Mouse (Mus musculus): ENCODE measurements around the gene Vwa8. TPM values are rescaled to one million over a fixed set of nuclear protein-coding genes. Genes with fewer than 3 reads are reported as not detected.

Gene Vwa8
- polyA plus RNA-seq, 1 experiment from 2014 or later: 13.3 TPM

- Histone ChIP-seq H3K4me3 (ENCODE audit: low read depth, low read length) (no peak overlapping the region), H3K4me2 (ENCODE audit: low read length) (no peak overlapping the region), H3K9ac (ENCODE audit: low read length) (no peak overlapping the region), H3K36me3 (ENCODE audit: control insufficient read depth, insufficient read depth, low read length) (no peaks in the 10 kb centered on the region), H3K9me3 (ENCODE audit: control insufficient read depth, low read length) (no peaks in the 10 kb centered on the region), H3K27ac (ENCODE audit: low read depth) (no peak overlapping the region), H3K4me1 (replicated peaks; ENCODE audit: control insufficient read depth, insufficient read depth, low read length) (no peaks in the 10 kb centered on the region), H3K27me3 (replicated peaks; ENCODE audit: control insufficient read depth, insufficient read depth, low read length) (no peaks in the 10 kb centered on the region)
- DNase-seq (ENCODE audit: low spot score) (no peak), ATAC-seq (replicated peaks; ENCODE audit: low FRiP score, low TSS enrichment, low read depth) (no peak)
- WGBS: 93% methylated on average over 1 of the region's 1 CpGs
Observed at GRCm38 (mm10) chr14:78895496-78895895, 46.6 kb downstream of the Vwa8 start.

- no peak overlapping the region for H3K4me3 ChIP-seq (ENCODE audit: low read depth, low read length)
- no peak overlapping the region for H3K4me2 ChIP-seq (ENCODE audit: low read length)
- H3K9ac ChIP-seq (ENCODE audit: low read length): no peak overlapping the region
- 92% methylated on average over 5 of the region's 5 CpGs for WGBS
- no peaks in the 10 kb centered on the region for H3K9me3 ChIP-seq (ENCODE audit: control insufficient read depth, low read length)
- H3K36me3 ChIP-seq (ENCODE audit: control insufficient read depth, insufficient read depth, low read length): no peaks in the 10 kb centered on the region
- no peaks in the 10 kb centered on the region for H3K27me3 ChIP-seq (replicated peaks; ENCODE audit: control insufficient read depth, insufficient read depth, low read length)
- ATAC-seq (replicated peaks; ENCODE audit: low FRiP score, low TSS enrichment, low read depth): no peak
- H3K27ac ChIP-seq (ENCODE audit: low read depth): no peak overlapping the region
- peaks cover 5% of the 10 kb centered on the region; the same call in 1 of the 2 replicates for H3K4me1 ChIP-seq (replicated peaks; ENCODE audit: control insufficient read depth, insufficient read depth, low read length)
- DNase-seq (ENCODE audit: low spot score): no peak
Observed at GRCm38 (mm10) chr14:78896252-78896651, 47.4 kb downstream of the Vwa8 start.

- H3K4me3 ChIP-seq (ENCODE audit: low read depth, low read length): no peak overlapping the region
- no peak for DNase-seq (ENCODE audit: low spot score)
- peaks cover 5% of the 10 kb centered on the region; the same call in 1 of the 2 replicates for H3K4me1 ChIP-seq (replicated peaks; ENCODE audit: control insufficient read depth, insufficient read depth, low read length)
- H3K27ac ChIP-seq (ENCODE audit: low read depth): no peak overlapping the region
- no peaks in the 10 kb centered on the region for H3K9me3 ChIP-seq (ENCODE audit: control insufficient read depth, low read length)
- no peak overlapping the region for H3K4me2 ChIP-seq (ENCODE audit: low read length)
- no peak overlapping the region for H3K9ac ChIP-seq (ENCODE audit: low read length)
- no peaks in the 10 kb centered on the region for H3K36me3 ChIP-seq (ENCODE audit: control insufficient read depth, insufficient read depth, low read length)
- H3K27me3 ChIP-seq (replicated peaks; ENCODE audit: control insufficient read depth, insufficient read depth, low read length): no peaks in the 10 kb centered on the region
- WGBS: 21% methylated on average over 2 of the region's 2 CpGs
- ATAC-seq (replicated peaks; ENCODE audit: low FRiP score, low TSS enrichment, low read depth): peak; percentile 72; the same call in 1 of the 2 replicates
Observed at GRCm38 (mm10) chr14:78900770-78901169, 51.9 kb downstream of the Vwa8 start.

GRCm38 (mm10) chr14:78908205-78908863 lies 59.5 kb downstream of the Vwa8 start:
- ATAC-seq (replicated peaks; ENCODE audit: low FRiP score, low TSS enrichment, low read depth) (no peak), DNase-seq (ENCODE audit: low spot score) (no peak)
- Histone ChIP-seq H3K27ac (ENCODE audit: low read depth) (no peak overlapping the region), H3K4me3 (ENCODE audit: low read depth, low read length) (no peak overlapping the region), H3K9ac (ENCODE audit: low read length) (no peak overlapping the region), H3K36me3 (ENCODE audit: control insufficient read depth, insufficient read depth, low read length) (peaks cover 4% of the 10 kb centered on the region; the same call in 1 of the 2 replicates), H3K9me3 (ENCODE audit: control insufficient read depth, low read length) (no peaks in the 10 kb centered on the region), H3K4me1 (replicated peaks; ENCODE audit: control insufficient read depth, insufficient read depth, low read length) (no peaks in the 10 kb centered on the region), H3K4me2 (ENCODE audit: low read length) (no peak overlapping the region), H3K27me3 (replicated peaks; ENCODE audit: control insufficient read depth, insufficient read depth, low read length) (no peaks in the 10 kb centered on the region)
- 86% methylated on average over 10 of the region's 10 CpGs for WGBS

GRCm38 (mm10) chr14:78912076-78912475 lies 63.2 kb downstream of the Vwa8 start:
- peaks cover 4% of the 10 kb centered on the region; the same call in 1 of the 2 replicates for H3K36me3 ChIP-seq (ENCODE audit: control insufficient read depth, insufficient read depth, low read length)
- H3K4me2 ChIP-seq (ENCODE audit: low read length): no peak overlapping the region
- no peaks in the 10 kb centered on the region for H3K9me3 ChIP-seq (ENCODE audit: control insufficient read depth, low read length)
- 64% methylated on average over 10 of the region's 10 CpGs for WGBS
- H3K4me1 ChIP-seq (replicated peaks; ENCODE audit: control insufficient read depth, insufficient read depth, low read length): no peaks in the 10 kb centered on the region
- H3K9ac ChIP-seq (ENCODE audit: low read length): no peak overlapping the region
- ATAC-seq (replicated peaks; ENCODE audit: low FRiP score, low TSS enrichment, low read depth) (no peak), DNase-seq (ENCODE audit: low spot score) (no peak)
- H3K27me3 ChIP-seq (replicated peaks; ENCODE audit: control insufficient read depth, insufficient read depth, low read length): no peaks in the 10 kb centered on the region
- no peak overlapping the region for H3K4me3 ChIP-seq (ENCODE audit: low read depth, low read length)
- no peak overlapping the region for H3K27ac ChIP-seq (ENCODE audit: low read depth)

- no peak overlapping the region for H3K27ac ChIP-seq (ENCODE audit: low read depth)
- no peak for DNase-seq (ENCODE audit: low spot score)
- no peak overlapping the region for H3K4me3 ChIP-seq (ENCODE audit: low read depth, low read length)
- no peaks in the 10 kb centered on the region for H3K9me3 ChIP-seq (ENCODE audit: control insufficient read depth, low read length)
- no peak overlapping the region for H3K9ac ChIP-seq (ENCODE audit: low read length)
- H3K4me1 ChIP-seq (replicated peaks; ENCODE audit: control insufficient read depth, insufficient read depth, low read length): no peaks in the 10 kb centered on the region
- WGBS: 90% methylated on average over 8 of the region's 8 CpGs
- H3K27me3 ChIP-seq (replicated peaks; ENCODE audit: control insufficient read depth, insufficient read depth, low read length): no peaks in the 10 kb centered on the region
- H3K36me3 ChIP-seq (ENCODE audit: control insufficient read depth, insufficient read depth, low read length): peaks cover 4% of the 10 kb centered on the region; the same call in 1 of the 2 replicates
- ATAC-seq (replicated peaks; ENCODE audit: low FRiP score, low TSS enrichment, low read depth): no peak
- no peak overlapping the region for H3K4me2 ChIP-seq (ENCODE audit: low read length)
Observed at GRCm38 (mm10) chr14:78914180-78914579, 65.3 kb downstream of the Vwa8 start.

GRCm38 (mm10) chr14:78916691-78917090 lies 67.8 kb downstream of the Vwa8 start:
- no peaks in the 10 kb centered on the region for H3K9me3 ChIP-seq (ENCODE audit: control insufficient read depth, low read length)
- H3K4me2 ChIP-seq (ENCODE audit: low read length): no peak overlapping the region
- H3K4me1 ChIP-seq (replicated peaks; ENCODE audit: control insufficient read depth, insufficient read depth, low read length): no peaks in the 10 kb centered on the region
- no peak overlapping the region for H3K27ac ChIP-seq (ENCODE audit: low read depth)
- H3K27me3 ChIP-seq (replicated peaks; ENCODE audit: control insufficient read depth, insufficient read depth, low read length): no peaks in the 10 kb centered on the region
- H3K4me3 ChIP-seq (ENCODE audit: low read depth, low read length): no peak overlapping the region
- WGBS: 92% methylated on average over 2 of the region's 2 CpGs
- H3K36me3 ChIP-seq (ENCODE audit: control insufficient read depth, insufficient read depth, low read length): peaks cover 4% of the 10 kb centered on the region; the same call in 1 of the 2 replicates
- DNase-seq (ENCODE audit: low spot score) (no peak), ATAC-seq (replicated peaks; ENCODE audit: low FRiP score, low TSS enrichment, low read depth) (no peak)
- no peak overlapping the region for H3K9ac ChIP-seq (ENCODE audit: low read length)

- ATAC-seq (replicated peaks; ENCODE audit: low FRiP score, low TSS enrichment, low read depth) (no peak), DNase-seq (ENCODE audit: low spot score) (no peak)
- Histone ChIP-seq H3K9me3 (ENCODE audit: control insufficient read depth, low read length) (no peaks in the 10 kb centered on the region), H3K36me3 (ENCODE audit: control insufficient read depth, insufficient read depth, low read length) (no peaks in the 10 kb centered on the region), H3K4me2 (ENCODE audit: low read length) (no peak overlapping the region), H3K4me3 (ENCODE audit: low read depth, low read length) (no peak overlapping the region), H3K4me1 (replicated peaks; ENCODE audit: control insufficient read depth, insufficient read depth, low read length) (no peaks in the 10 kb centered on the region), H3K9ac (ENCODE audit: low read length) (no peak overlapping the region), H3K27ac (ENCODE audit: low read depth) (no peak overlapping the region), H3K27me3 (replicated peaks; ENCODE audit: control insufficient read depth, insufficient read depth, low read length) (no peaks in the 10 kb centered on the region)
- WGBS: 55% methylated on average over 2 of the region's 2 CpGs
Observed at GRCm38 (mm10) chr14:78921219-78921618, 72.4 kb downstream of the Vwa8 start.

- Histone ChIP-seq H3K9ac (ENCODE audit: low read length) (no peak overlapping the region), H3K9me3 (ENCODE audit: control insufficient read depth, low read length) (no peaks in the 10 kb centered on the region), H3K4me1 (replicated peaks; ENCODE audit: control insufficient read depth, insufficient read depth, low read length) (no peaks in the 10 kb centered on the region), H3K4me2 (ENCODE audit: low read length) (no peak overlapping the region), H3K36me3 (ENCODE audit: control insufficient read depth, insufficient read depth, low read length) (no peaks in the 10 kb centered on the region), H3K27me3 (replicated peaks; ENCODE audit: control insufficient read depth, insufficient read depth, low read length) (no peaks in the 10 kb centered on the region), H3K27ac (ENCODE audit: low read depth) (no peak overlapping the region), H3K4me3 (ENCODE audit: low read depth, low read length) (no peak overlapping the region)
- ATAC-seq (replicated peaks; ENCODE audit: low FRiP score, low TSS enrichment, low read depth) (no peak), DNase-seq (ENCODE audit: low spot score) (no peak)
- 80% methylated on average over 5 of the region's 5 CpGs for WGBS
Observed at GRCm38 (mm10) chr14:78923631-78924030, 74.8 kb downstream of the Vwa8 start.

Measured in intestine, embryonic 14.5 days (tissue).